Mouse (Mus musculus): ENCODE data around the gene Tsen54. TPM values are rescaled to one million over a fixed set of nuclear protein-coding genes. Genes with fewer than 3 reads are reported as not detected.

Gene Tsen54
- polyA plus RNA-seq, 1 experiment from 2014 or later, result 32.8 TPM

DNA sequence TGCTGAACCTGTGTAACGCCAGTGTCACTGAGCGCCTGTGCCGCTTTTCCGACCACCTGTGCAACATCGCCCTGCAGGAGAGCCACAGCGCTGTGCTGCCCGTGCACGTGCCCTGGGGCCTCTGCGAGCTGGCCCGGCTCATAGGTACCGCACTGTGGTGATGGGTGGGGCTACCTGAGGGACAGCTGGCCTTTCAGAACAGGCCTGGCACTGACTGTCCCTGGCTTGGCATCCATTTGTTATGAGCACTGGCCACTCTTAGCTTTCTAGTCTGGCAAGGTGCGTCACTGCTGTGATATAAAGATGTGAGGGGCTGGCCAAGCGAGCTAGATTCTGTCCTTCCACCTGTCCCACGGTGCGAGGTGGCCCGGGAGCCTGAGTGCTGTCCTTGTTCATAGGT lies 22.6 kb upstream of the Tsen54 start:
- Histone ChIP-seq H3K36me3 (ENCODE audit: control insufficient read depth, insufficient read depth, low read length) (peaks cover 22% of the 10 kb centered on the region), H3K27ac (replicated peaks; ENCODE audit: low read depth, low read length) (no peak overlapping the region), H3K4me3 (ENCODE audit: low read depth, low read length) (no peak overlapping the region), H3K27me3 (ENCODE audit: control insufficient read depth, insufficient read depth, low read length) (no peaks in the 10 kb centered on the region), H3K4me1 (ENCODE audit: control insufficient read depth, insufficient read depth, low read length) (no peaks in the 10 kb centered on the region), H3K9me3 (ENCODE audit: control insufficient read depth, low read length) (no peaks in the 10 kb centered on the region), H3K9ac (ENCODE audit: low read length) (no peak overlapping the region), H3K4me2 (ENCODE audit: low read depth, severe bottlenecking) (no peak overlapping the region)
- 92% methylated on average over 16 of the region's 16 CpGs for WGBS
- ATAC-seq (ENCODE audit: insufficient number of reproducible peaks, low FRiP score, low TSS enrichment, low read depth), result no peak
- no peak for DNase-seq (ENCODE audit: low spot score)

DNA sequence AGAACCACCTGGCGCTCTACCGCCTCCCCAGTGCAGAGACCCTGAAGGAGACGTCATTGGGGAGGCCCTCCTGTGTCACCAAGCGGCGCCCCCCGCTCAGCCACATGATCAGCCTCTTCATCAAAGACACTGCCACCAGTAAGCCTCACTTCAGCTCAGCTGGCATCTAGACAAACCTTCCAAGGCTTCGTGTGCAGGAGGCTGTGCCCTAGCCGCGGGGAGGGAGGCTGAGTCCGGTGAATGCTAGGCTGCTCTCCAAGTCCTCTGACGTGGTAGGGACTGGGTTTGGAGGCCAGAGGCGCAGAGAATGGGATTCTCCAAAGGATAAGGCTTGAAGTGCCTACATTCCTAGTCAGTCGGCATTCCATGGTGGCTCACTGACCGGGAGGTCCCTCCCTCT lies 22.2 kb upstream of the Tsen54 start:
- Histone ChIP-seq H3K9me3 (ENCODE audit: control insufficient read depth, low read length) (no peaks in the 10 kb centered on the region), H3K27me3 (ENCODE audit: control insufficient read depth, insufficient read depth, low read length) (no peaks in the 10 kb centered on the region), H3K9ac (ENCODE audit: low read length) (no peak overlapping the region), H3K4me1 (ENCODE audit: control insufficient read depth, insufficient read depth, low read length) (no peaks in the 10 kb centered on the region), H3K36me3 (ENCODE audit: control insufficient read depth, insufficient read depth, low read length) (peaks cover 25% of the 10 kb centered on the region), H3K4me3 (ENCODE audit: low read depth, low read length) (no peak overlapping the region), H3K27ac (replicated peaks; ENCODE audit: low read depth, low read length) (no peak overlapping the region), H3K4me2 (ENCODE audit: low read depth, severe bottlenecking) (no peak overlapping the region)
- WGBS, result 91% methylated on average over 14 of the region's 14 CpGs
- DNase-seq (ENCODE audit: low spot score) (no peak), ATAC-seq (ENCODE audit: insufficient number of reproducible peaks, low FRiP score, low TSS enrichment, low read depth) (no peak)

DNA sequence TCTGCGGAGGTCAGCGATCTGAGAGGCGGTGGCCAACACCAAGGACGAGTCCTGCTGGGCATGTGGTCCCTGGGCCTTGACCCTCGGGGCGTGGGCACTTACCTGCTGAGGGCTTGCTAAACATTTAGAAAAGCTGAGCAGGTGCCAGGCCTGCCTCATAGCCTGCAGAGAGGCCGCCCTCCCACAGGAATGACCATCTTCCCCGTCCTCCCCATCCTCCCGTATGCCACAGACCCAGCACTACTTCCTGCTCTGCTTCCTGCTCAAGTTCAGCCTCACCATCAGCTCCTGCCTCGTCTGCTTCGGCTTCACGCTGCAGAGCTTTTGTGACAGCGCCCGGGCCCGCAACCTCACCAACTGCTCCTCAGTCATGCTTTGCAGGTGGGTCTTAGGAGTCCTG lies 17.6 kb upstream of the Tsen54 start:
- no peak overlapping the region for H3K4me3 ChIP-seq (ENCODE audit: low read depth, low read length)
- no peaks in the 10 kb centered on the region for H3K9me3 ChIP-seq (ENCODE audit: control insufficient read depth, low read length)
- DNase-seq (ENCODE audit: low spot score) (no peak), ATAC-seq (ENCODE audit: insufficient number of reproducible peaks, low FRiP score, low TSS enrichment, low read depth) (no peak)
- H3K27me3 ChIP-seq (ENCODE audit: control insufficient read depth, insufficient read depth, low read length), result no peaks in the 10 kb centered on the region
- WGBS, result 82% methylated on average over 15 of the region's 15 CpGs
- peaks cover 50% of the 10 kb centered on the region for H3K36me3 ChIP-seq (ENCODE audit: control insufficient read depth, insufficient read depth, low read length)
- H3K4me1 ChIP-seq (ENCODE audit: control insufficient read depth, insufficient read depth, low read length), result no peaks in the 10 kb centered on the region
- H3K27ac ChIP-seq (replicated peaks; ENCODE audit: low read depth, low read length), result no peak overlapping the region
- H3K9ac ChIP-seq (ENCODE audit: low read length), result no peak overlapping the region
- no peak overlapping the region for H3K4me2 ChIP-seq (ENCODE audit: low read depth, severe bottlenecking)

DNA sequence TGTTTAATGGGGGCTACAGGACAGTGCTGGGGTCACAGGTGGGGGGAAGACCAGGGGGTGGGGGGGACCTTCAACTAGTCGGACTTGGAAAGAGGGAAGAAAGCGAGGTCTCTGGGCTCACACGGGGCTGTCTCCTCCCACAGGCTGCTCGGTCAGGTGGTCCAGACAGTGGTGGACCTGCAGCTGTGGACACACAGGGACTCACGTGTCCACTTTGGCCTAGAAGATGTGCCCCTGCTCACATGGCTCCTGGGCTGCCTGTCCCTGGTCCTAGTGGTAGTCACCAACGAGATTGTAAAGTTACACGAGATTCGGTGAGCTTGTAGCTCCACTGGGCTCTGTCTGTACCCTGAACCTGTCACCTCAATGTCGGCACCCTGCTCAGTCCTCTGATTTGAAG lies 16.9 kb upstream of the Tsen54 start:
- DNase-seq (ENCODE audit: low spot score), result no peak
- Histone ChIP-seq H3K4me2 (ENCODE audit: low read depth, severe bottlenecking) (no peak overlapping the region), H3K36me3 (ENCODE audit: control insufficient read depth, insufficient read depth, low read length) (peaks cover 52% of the 10 kb centered on the region), H3K27ac (replicated peaks; ENCODE audit: low read depth, low read length) (no peak overlapping the region), H3K4me1 (ENCODE audit: control insufficient read depth, insufficient read depth, low read length) (no peaks in the 10 kb centered on the region), H3K9ac (ENCODE audit: low read length) (no peak overlapping the region), H3K27me3 (ENCODE audit: control insufficient read depth, insufficient read depth, low read length) (no peaks in the 10 kb centered on the region), H3K4me3 (ENCODE audit: low read depth, low read length) (no peak overlapping the region), H3K9me3 (ENCODE audit: control insufficient read depth, low read length) (no peaks in the 10 kb centered on the region)
- no peak for ATAC-seq (ENCODE audit: insufficient number of reproducible peaks, low FRiP score, low TSS enrichment, low read depth)
- 89% methylated on average over 9 of the region's 9 CpGs for WGBS

DNA sequence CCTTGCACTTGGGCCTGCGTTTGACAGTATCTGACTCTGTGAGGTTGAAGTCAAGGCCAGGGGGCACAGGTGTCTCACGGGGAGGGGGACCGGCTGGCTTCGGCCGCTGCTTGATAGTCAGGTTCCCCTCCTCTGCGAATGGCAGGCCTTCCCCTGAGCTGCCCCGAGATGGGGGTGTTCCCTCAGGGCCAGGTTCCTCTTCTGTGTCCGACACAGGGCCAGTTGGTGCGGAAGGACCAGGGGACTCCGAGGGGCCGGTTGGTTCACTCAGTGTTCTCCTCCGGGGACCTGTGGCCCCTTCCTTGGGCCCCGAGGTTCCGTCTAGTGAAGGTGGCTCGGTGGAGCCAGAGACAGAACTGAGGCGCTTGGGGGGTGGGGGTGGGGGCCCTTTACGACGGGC lies 13.5 kb upstream of the Tsen54 start:
- H3K27ac ChIP-seq (replicated peaks; ENCODE audit: low read depth, low read length), result no peak overlapping the region
- H3K9ac ChIP-seq (ENCODE audit: low read length), result no peak overlapping the region
- 93% methylated on average over 18 of the region's 18 CpGs for WGBS
- ATAC-seq (ENCODE audit: insufficient number of reproducible peaks, low FRiP score, low TSS enrichment, low read depth) (no peak), DNase-seq (ENCODE audit: low spot score) (no peak)
- H3K27me3 ChIP-seq (ENCODE audit: control insufficient read depth, insufficient read depth, low read length), result no peaks in the 10 kb centered on the region
- no peak overlapping the region for H3K4me3 ChIP-seq (ENCODE audit: low read depth, low read length)
- no peak overlapping the region for H3K4me2 ChIP-seq (ENCODE audit: low read depth, severe bottlenecking)
- peaks cover 54% of the 10 kb centered on the region for H3K36me3 ChIP-seq (ENCODE audit: control insufficient read depth, insufficient read depth, low read length)
- no peaks in the 10 kb centered on the region for H3K9me3 ChIP-seq (ENCODE audit: control insufficient read depth, low read length)
- no peaks in the 10 kb centered on the region for H3K4me1 ChIP-seq (ENCODE audit: control insufficient read depth, insufficient read depth, low read length)

DNA sequence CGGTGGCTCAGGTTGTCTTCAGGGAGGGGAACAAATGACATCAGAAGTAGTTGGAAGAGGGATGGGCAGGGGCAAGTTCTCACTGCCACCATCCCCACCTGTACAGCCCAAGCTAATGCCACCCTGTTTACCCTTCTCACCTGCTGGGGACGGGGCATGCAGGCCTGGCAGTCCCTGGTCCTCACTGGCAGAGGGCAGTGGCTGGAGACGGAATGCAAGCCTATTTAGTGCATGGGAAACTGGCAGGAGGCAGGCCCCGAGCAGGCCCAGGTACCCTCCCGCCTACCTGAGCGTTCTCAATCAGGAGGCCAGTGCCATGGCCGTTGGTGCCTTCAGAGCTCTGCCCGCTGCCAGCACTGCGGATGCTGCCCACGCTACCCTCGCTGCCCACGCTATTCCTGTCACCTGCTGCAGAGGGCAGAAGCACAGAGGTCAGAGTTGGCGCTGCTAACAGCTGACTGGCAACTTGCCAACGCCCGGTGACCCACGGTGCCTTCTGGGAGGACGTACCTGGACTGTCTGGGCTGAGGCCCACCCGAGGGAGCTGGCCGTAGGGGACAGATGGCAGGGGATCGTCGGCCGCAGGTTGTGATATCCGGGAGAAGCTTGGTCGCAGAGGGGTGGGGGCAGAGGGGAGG lies 11.3 kb upstream of the Tsen54 start:
- H3K36me3 ChIP-seq (ENCODE audit: control insufficient read depth, insufficient read depth, low read length), result peaks cover 51% of the 10 kb centered on the region
- no peak overlapping the region for H3K9ac ChIP-seq (ENCODE audit: low read length)
- H3K4me2 ChIP-seq (ENCODE audit: low read depth, severe bottlenecking), result no peak overlapping the region
- no peak for DNase-seq (ENCODE audit: low spot score)
- no peak overlapping the region for H3K27ac ChIP-seq (replicated peaks; ENCODE audit: low read depth, low read length)
- no peak for ATAC-seq (ENCODE audit: insufficient number of reproducible peaks, low FRiP score, low TSS enrichment, low read depth)
- no peaks in the 10 kb centered on the region for H3K4me1 ChIP-seq (ENCODE audit: control insufficient read depth, insufficient read depth, low read length)
- H3K27me3 ChIP-seq (ENCODE audit: control insufficient read depth, insufficient read depth, low read length), result no peaks in the 10 kb centered on the region
- 94% methylated on average over 24 of the region's 24 CpGs for WGBS
- H3K9me3 ChIP-seq (ENCODE audit: control insufficient read depth, low read length), result no peaks in the 10 kb centered on the region
- no peak overlapping the region for H3K4me3 ChIP-seq (ENCODE audit: low read depth, low read length)

DNA sequence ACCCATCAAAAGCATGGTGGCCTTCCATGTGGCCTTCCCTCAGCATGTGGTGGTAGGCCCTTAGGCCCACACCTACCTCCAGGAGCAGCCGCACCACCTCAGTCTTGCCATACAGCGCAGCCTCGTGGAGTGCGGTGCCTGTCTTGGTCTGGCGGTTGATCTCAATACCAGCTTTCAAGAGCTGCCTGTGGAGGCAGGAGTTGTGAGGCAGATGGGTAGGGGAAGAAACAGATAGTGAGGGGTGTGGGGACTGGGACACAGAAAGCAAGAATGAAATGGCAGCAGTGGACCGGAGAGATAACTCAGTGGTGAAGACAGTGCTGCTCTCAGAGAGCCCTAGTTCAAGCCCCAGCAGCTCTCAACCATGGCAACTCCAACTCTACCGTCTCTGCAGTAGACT lies 9.5 kb upstream of the Tsen54 start:
- Histone ChIP-seq H3K36me3 (ENCODE audit: control insufficient read depth, insufficient read depth, low read length) (peaks cover 44% of the 10 kb centered on the region), H3K4me1 (ENCODE audit: control insufficient read depth, insufficient read depth, low read length) (0 out of 2 replicates have a peak, but pooled peaks cover 9% of the 10 kb centered on the region), H3K9ac (ENCODE audit: low read length) (no peak overlapping the region), H3K27ac (replicated peaks; ENCODE audit: low read depth, low read length) (no peak overlapping the region), H3K27me3 (ENCODE audit: control insufficient read depth, insufficient read depth, low read length) (no peaks in the 10 kb centered on the region), H3K4me2 (ENCODE audit: low read depth, severe bottlenecking) (no peak overlapping the region), H3K4me3 (ENCODE audit: low read depth, low read length) (no peak overlapping the region), H3K9me3 (ENCODE audit: control insufficient read depth, low read length) (no peaks in the 10 kb centered on the region)
- ATAC-seq (ENCODE audit: insufficient number of reproducible peaks, low FRiP score, low TSS enrichment, low read depth), result no peak
- WGBS, result 97% methylated on average over 7 of the region's 7 CpGs
- DNase-seq (ENCODE audit: low spot score), result no peak

DNA sequence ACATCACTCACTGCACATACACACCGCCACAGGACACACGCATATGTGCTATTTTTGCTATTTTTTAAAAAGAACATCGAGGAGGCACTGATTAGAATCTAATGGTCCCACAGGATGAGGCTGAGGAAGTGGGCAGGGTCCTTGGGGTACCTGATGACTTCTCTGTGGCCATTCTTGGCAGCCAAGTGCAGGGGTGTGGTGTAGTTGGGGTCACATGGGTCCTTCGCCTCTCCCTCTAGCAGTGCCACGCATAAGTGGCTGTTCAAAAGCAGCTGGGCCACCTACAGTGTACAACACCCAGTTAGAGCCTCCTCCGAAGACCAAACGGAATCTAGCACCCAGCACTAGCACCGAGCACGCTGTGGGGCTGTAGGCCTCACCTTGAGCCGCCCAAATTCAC lies 8.4 kb upstream of the Tsen54 start:
- no peaks in the 10 kb centered on the region for H3K27me3 ChIP-seq (ENCODE audit: control insufficient read depth, insufficient read depth, low read length)
- H3K9ac ChIP-seq (ENCODE audit: low read length), result no peak overlapping the region
- peaks cover 41% of the 10 kb centered on the region for H3K36me3 ChIP-seq (ENCODE audit: control insufficient read depth, insufficient read depth, low read length)
- no peak overlapping the region for H3K4me3 ChIP-seq (ENCODE audit: low read depth, low read length)
- H3K9me3 ChIP-seq (ENCODE audit: control insufficient read depth, low read length), result no peaks in the 10 kb centered on the region
- 97% methylated on average over 10 of the region's 10 CpGs for WGBS
- no peak overlapping the region for H3K27ac ChIP-seq (replicated peaks; ENCODE audit: low read depth, low read length)
- H3K4me2 ChIP-seq (ENCODE audit: low read depth, severe bottlenecking), result no peak overlapping the region
- ATAC-seq (ENCODE audit: insufficient number of reproducible peaks, low FRiP score, low TSS enrichment, low read depth) (no peak), DNase-seq (ENCODE audit: low spot score) (no peak)
- 0 out of 2 replicates have a peak, but pooled peaks cover 9% of the 10 kb centered on the region for H3K4me1 ChIP-seq (ENCODE audit: control insufficient read depth, insufficient read depth, low read length)

DNA sequence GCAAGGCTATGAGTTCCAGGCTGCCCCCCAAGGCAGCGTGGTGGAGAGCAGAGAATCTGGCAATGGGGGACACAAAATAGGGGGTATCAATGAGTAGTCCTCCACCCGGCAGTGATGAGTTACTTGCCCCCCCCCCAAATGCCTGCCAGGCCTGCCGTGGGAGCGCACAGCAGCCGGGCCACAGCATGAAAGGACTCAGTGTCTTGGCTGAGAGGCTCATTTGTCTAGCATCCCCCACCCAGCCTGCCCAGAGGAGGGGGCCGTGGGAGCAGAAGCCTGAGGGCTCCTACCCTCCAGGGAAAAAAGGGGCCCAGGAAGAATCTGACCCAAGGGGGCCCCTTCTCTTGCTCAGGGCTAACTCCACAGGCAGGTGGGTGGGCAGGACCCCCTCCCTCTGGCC lies 7.2 kb upstream of the Tsen54 start:
- 88% methylated on average over 6 of the region's 6 CpGs for WGBS
- no peak overlapping the region for H3K27ac ChIP-seq (replicated peaks; ENCODE audit: low read depth, low read length)
- H3K27me3 ChIP-seq (ENCODE audit: control insufficient read depth, insufficient read depth, low read length), result no peaks in the 10 kb centered on the region
- H3K4me3 ChIP-seq (ENCODE audit: low read depth, low read length), result no peak overlapping the region
- no peak for ATAC-seq (ENCODE audit: insufficient number of reproducible peaks, low FRiP score, low TSS enrichment, low read depth)
- H3K9ac ChIP-seq (ENCODE audit: low read length), result no peak overlapping the region
- DNase-seq (ENCODE audit: low spot score), result no peak
- H3K36me3 ChIP-seq (ENCODE audit: control insufficient read depth, insufficient read depth, low read length), result peaks cover 33% of the 10 kb centered on the region
- no peak overlapping the region for H3K4me2 ChIP-seq (ENCODE audit: low read depth, severe bottlenecking)
- peaks cover 16% of the 10 kb centered on the region for H3K4me1 ChIP-seq (ENCODE audit: control insufficient read depth, insufficient read depth, low read length)
- H3K9me3 ChIP-seq (ENCODE audit: control insufficient read depth, low read length), result no peaks in the 10 kb centered on the region
